Mouse (Mus musculus): ENCODE data around the gene Cstf3. TPM values are rescaled to one million over a fixed set of nuclear protein-coding genes. Genes with fewer than 3 reads are reported as not detected.
"Not testable (repeated sequence)": the region's sequence is repeated elsewhere in the genome, so short reads cannot be mapped to it uniquely, and the experiment has no call there.

Gene Cstf3
- total and polyA plus RNA-seq, 3 experiments = 11.6 to 126 (median 35.7) TPM

DNA sequence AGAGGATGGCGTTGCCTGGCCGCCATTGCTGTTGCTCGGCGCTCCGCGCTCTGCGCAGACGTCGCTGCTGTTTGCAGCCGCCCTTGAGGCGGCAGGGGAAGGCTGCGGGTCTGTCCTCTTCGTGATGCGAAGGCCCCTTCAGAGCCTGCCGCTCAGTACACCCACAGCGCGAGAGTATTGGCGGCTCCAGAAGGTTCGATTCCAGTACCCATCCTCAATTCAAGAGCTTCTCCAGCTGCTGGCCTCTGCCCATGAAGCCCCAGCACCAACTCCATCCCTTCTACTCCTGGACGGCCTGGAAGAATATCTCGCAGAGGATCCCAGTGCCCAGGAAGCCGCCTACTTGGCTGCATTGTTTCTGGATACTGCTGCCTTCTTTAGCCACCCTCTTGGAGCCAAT, 33.6 kb upstream of the Cstf3 start:
- not testable (repeated sequence) for H3K4me3 ChIP-seq (ENCODE audit: control insufficient read depth in 1 of 2, insufficient read depth in 1 of 2, low read depth in 2 of 2, low read length in 2 of 2); H3K4me1 ChIP-seq (ENCODE audit: control insufficient read depth in 1 of 2, insufficient read depth in 2 of 2, low read length in 2 of 2); H3K9ac ChIP-seq (ENCODE audit: control insufficient read depth, low read depth, low read length, poor library complexity, severe bottlenecking); H3K27me3 ChIP-seq (ENCODE audit: control insufficient read depth in 1 of 2, insufficient read depth in 2 of 2, low read length in 2 of 2); H3K36me3 ChIP-seq (ENCODE audit: control insufficient read depth in 1 of 2, insufficient read depth in 2 of 2, low read length in 2 of 2); H3K9me3 ChIP-seq (replicated peaks; ENCODE audit: insufficient read depth, low read length); H3K27ac ChIP-seq (ENCODE audit: control insufficient read depth, low read depth, low read length); DNase-seq (ENCODE audit: low read depth, low spot score); H3K79me2 ChIP-seq (ENCODE audit: control insufficient read depth, insufficient read depth, low read length, poor library complexity)

DNA sequence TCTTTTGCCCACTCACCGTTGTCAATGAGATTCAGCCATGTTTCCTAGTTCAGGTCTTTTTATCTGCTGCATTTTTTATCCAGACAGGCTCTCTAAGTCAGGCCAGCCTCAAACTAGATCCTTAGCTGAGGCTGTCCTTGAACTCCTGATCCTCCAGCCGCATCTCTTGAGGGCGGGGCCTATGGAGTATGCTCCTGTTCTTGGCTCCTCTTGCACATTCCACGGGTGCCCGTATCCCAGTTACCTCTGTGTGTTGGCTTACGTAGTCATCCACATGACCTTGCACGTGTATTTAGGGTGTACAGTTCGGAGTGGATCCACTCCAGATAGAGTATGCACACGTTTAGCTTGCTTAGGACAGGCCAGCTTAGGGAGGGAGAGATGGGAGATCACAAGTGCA, 32.6 kb upstream of the Cstf3 start:
- no peak overlapping the region for H3K27ac ChIP-seq (ENCODE audit: control insufficient read depth, low read depth, low read length)
- peaks cover 0 to 4% of the 10 kb centered on the region in 2 experiments; a peak in 3 of 4 replicates for H3K27me3 ChIP-seq (ENCODE audit: control insufficient read depth in 1 of 2, insufficient read depth in 2 of 2, low read length in 2 of 2)
- H3K4me3 ChIP-seq (ENCODE audit: control insufficient read depth in 1 of 2, insufficient read depth in 1 of 2, low read depth in 2 of 2, low read length in 2 of 2) = no peak overlapping the region
- no peak overlapping the region for H3K9ac ChIP-seq (ENCODE audit: control insufficient read depth, low read depth, low read length, poor library complexity, severe bottlenecking)
- H3K4me1 ChIP-seq (ENCODE audit: control insufficient read depth in 1 of 2, insufficient read depth in 2 of 2, low read length in 2 of 2) = peaks cover 0 to 3% of the 10 kb centered on the region in 2 experiments; a peak in 1 of 4 replicates
- H3K36me3 ChIP-seq (ENCODE audit: control insufficient read depth in 1 of 2, insufficient read depth in 2 of 2, low read length in 2 of 2) = no peaks in the 10 kb centered on the region
- no peaks in the 10 kb centered on the region for H3K9me3 ChIP-seq (replicated peaks; ENCODE audit: insufficient read depth, low read length)
- DNase-seq (ENCODE audit: low read depth, low spot score) = no peak
- no peaks in the 10 kb centered on the region for H3K79me2 ChIP-seq (ENCODE audit: control insufficient read depth, insufficient read depth, low read length, poor library complexity)
- TF ChIP-seq MAX (IDR thresholded peaks at IDR 0.05; ENCODE audit: low read length) (no peak), SIN3A (IDR thresholded peaks at IDR 0.05; ENCODE audit: low read length) (no peak)

- no peak overlapping the region for H3K9ac ChIP-seq (ENCODE audit: control insufficient read depth, low read depth, low read length, poor library complexity, severe bottlenecking)
- H3K4me3 ChIP-seq (ENCODE audit: control insufficient read depth in 1 of 2, insufficient read depth in 1 of 2, low read depth in 2 of 2, low read length in 2 of 2) = no peak overlapping the region
- no peaks in the 10 kb centered on the region for H3K9me3 ChIP-seq (replicated peaks; ENCODE audit: insufficient read depth, low read length)
- H3K27ac ChIP-seq (ENCODE audit: control insufficient read depth, low read depth, low read length) = no peak overlapping the region
- H3K36me3 ChIP-seq (ENCODE audit: control insufficient read depth in 1 of 2, insufficient read depth in 2 of 2, low read length in 2 of 2) = no peaks in the 10 kb centered on the region
- H3K27me3 ChIP-seq (ENCODE audit: control insufficient read depth in 1 of 2, insufficient read depth in 2 of 2, low read length in 2 of 2) = peaks cover 0 to 2% of the 10 kb centered on the region in 2 experiments; a peak in 2 of 4 replicates
- DNase-seq (ENCODE audit: low read depth, low spot score) = no peak
- H3K4me1 ChIP-seq (ENCODE audit: control insufficient read depth in 1 of 2, insufficient read depth in 2 of 2, low read length in 2 of 2) = peaks cover 0 to 3% of the 10 kb centered on the region in 2 experiments; a peak in 1 of 4 replicates
- no peaks in the 10 kb centered on the region for H3K79me2 ChIP-seq (ENCODE audit: control insufficient read depth, insufficient read depth, low read length, poor library complexity)
- no peak for TF ChIP-seq USF2 (IDR thresholded peaks at IDR 0.05; ENCODE audit: borderline replicate concordance in 1 of 2, insufficient read depth in 1 of 2, low read depth in 1 of 2, low read length in 2 of 2)
- no peak for TF ChIP-seq RAD21 (IDR thresholded peaks at IDR 0.05; ENCODE audit: low read depth, low read length)
- TF ChIP-seq RCOR1 (IDR thresholded peaks at IDR 0.05; ENCODE audit: low read depth, low read length) = no peak
- TF ChIP-seq MYC (IDR thresholded peaks at IDR 0.05; ENCODE audit: low read depth, low read length) = no peak
- TF ChIP-seq ETS1 (IDR thresholded peaks at IDR 0.05; ENCODE audit: low read depth, low read length) = no peak
- TF ChIP-seq MAFK (IDR thresholded peaks at IDR 0.05; ENCODE audit: borderline replicate concordance, low read depth, low read length) = no peak
- no peak for TF ChIP-seq CTCF (IDR thresholded peaks at IDR 0.05 in 2 of 3, conservative IDR thresholded peaks at IDR 0.05 in 1 of 3; ENCODE audit: control insufficient read depth in 1 of 3, insufficient read depth in 1 of 3, low read depth in 2 of 3, low read length in 3 of 3, poor library complexity in 1 of 3, severe bottlenecking in 1 of 3)
- no peak for TF ChIP-seq HCFC1 (IDR thresholded peaks at IDR 0.05; ENCODE audit: low read depth, low read length)
- no peak for TF ChIP-seq MXI1 (IDR thresholded peaks at IDR 0.05; ENCODE audit: low read depth, low read length)
- TF ChIP-seq POLR2A (IDR thresholded peaks at IDR 0.05; ENCODE audit: control insufficient read depth in 1 of 2, insufficient read depth in 1 of 2, low read depth in 1 of 2, low read length in 2 of 2, poor library complexity in 1 of 2) = no peak
- no peak for TF ChIP-seq NRF1 (IDR thresholded peaks at IDR 0.05; ENCODE audit: insufficient read depth, low read depth, low read length, poor library complexity, severe bottlenecking)
- no peak for TF ChIP-seq KAT2A (conservative IDR thresholded peaks at IDR 0.05; ENCODE audit: low read depth, low read length)
Observed at GRCm38 (mm10) chr2:104558326-104558725, 32.0 kb upstream of the Cstf3 start.

Data from MEL (cell line).